Mouse (Mus musculus): ENCODE results near the gene Runx1.

DNA sequence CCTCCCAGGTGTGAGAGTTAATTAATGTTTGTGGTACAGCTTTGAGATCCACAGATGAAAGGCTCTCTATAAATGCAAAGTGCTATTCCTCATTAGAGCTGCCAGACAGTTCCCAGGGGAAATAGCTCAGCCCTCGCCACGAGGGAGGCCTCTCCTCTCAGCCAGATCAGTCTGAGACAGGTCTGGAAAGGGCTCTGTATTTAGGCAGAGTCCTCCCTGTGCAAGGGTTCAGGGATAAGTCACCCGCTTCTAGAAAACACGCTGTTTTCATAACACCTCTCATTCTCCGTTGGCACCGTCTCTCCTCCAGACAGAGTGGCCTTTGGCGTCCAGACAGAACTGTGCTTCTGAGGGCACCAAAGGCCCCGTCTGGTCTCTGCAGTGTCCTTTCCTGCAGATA lies 204.1 kb downstream of the Runx1 start:
- peak; percentile 51 for TF ChIP-seq POLR2AphosphoS2 (IDR thresholded peaks at IDR 0.05; ENCODE audit: insufficient read length, low read depth)
- TF ChIP-seq POLR2A (IDR thresholded peaks at IDR 0.05; ENCODE audit: insufficient read length, low read depth), result no peak
- TF ChIP-seq MYOD1 (IDR thresholded peaks at IDR 0.05; ENCODE audit: control insufficient read depth in 1 of 3, insufficient read length in 2 of 3, low read depth in 2 of 3), result no peak
- TF ChIP-seq USF1 (IDR thresholded peaks at IDR 0.05; ENCODE audit: low read depth), result no peak
- TF ChIP-seq MAX (IDR thresholded peaks at IDR 0.05; ENCODE audit: low read depth), result no peak
- no peak for TF ChIP-seq E2F4 (IDR thresholded peaks at IDR 0.05; ENCODE audit: insufficient read depth)
- no peak for TF ChIP-seq TCF3 (IDR thresholded peaks at IDR 0.05; ENCODE audit: insufficient read length, low read depth)
- no peak for TF ChIP-seq REST (IDR thresholded peaks at IDR 0.05; ENCODE audit: insufficient read depth, insufficient read length)
- no peak for TF ChIP-seq CEBPB (IDR thresholded peaks at IDR 0.05; ENCODE audit: insufficient read depth, poor library complexity, severe bottlenecking)
- no peak for TF ChIP-seq MYOG (IDR thresholded peaks at IDR 0.05; ENCODE audit: control insufficient read depth in 1 of 3, insufficient read depth in 1 of 3, insufficient read length in 2 of 3, low read depth in 2 of 3)

Measured in myocyte (in vitro differentiated cells).